19 mouse cellular contexts compared by ENCODE assay signal in the genomic region with DNA sequence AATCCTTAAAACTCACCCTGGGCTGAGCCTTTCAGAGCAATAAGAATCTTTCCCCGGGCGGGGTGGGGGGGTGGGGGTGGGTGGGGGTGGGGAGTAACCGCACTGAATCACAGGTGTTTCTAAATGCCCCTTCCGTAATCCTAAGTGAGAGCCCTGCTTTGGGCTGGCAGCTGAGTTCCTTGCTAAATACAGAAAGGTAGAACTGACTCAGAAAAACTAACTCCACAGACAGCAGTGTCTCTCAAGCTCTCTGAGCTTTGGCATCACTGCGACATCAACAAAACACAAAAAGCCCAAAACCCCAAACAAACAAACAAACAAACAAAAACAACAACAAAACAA.
A peak's percentile ranks its signal among the peaks of the same experiment; 100 is the strongest.
DNase-seq lines count a peak whose midpoint lies in the region; ATAC-seq and TF ChIP-seq lines count a peak whose summit lies in the region.
"Had no signal": no experiment of that assay in that cellular context is flagged by ENCODE, and none has a peak within 500 bp of the region (broad histone marks: within the 10 kb centered on the region; RNA-seq: fewer than 3 reads in every experiment).

No protein-coding gene starts in this region.

- no peak for TF ChIP-seq CTCF in left cerebral cortex, adult 2 months (IDR thresholded peaks at IDR 0.05)
- no peak for TF ChIP-seq CTCF in lung, postnatal 0 days (IDR thresholded peaks at IDR 0.05)

- peak overlapping the region; percentile 70; the same call in 1 of the 2 replicates for H3K27ac ChIP-seq in left cerebral cortex, adult 2 months
- H3K27ac ChIP-seq in lung, postnatal 0 days (ENCODE audit: low read length): peak overlapping the region; percentile 38
- no peak overlapping the region for H3K27ac ChIP-seq in intestine, embryonic 14.5 days (ENCODE audit: low read depth)
- H3K27ac ChIP-seq: embryonic facial prominence, embryonic 12.5 days; gastrocnemius, adult 2 months; hindbrain, postnatal 0 days; liver, embryonic 12.5 days; macrophage; midbrain, embryonic 13.5 days; neural tube, embryonic 13.5 days had no signal

- intact Hi-C loops in left cerebral cortex, adult 2 months (cut with DNase I): no loop called here
- intact Hi-C loops in left cerebral cortex, postnatal 36 days (cut with DNase I): no loop called here

- no peaks in the 10 kb centered on the region for H3K36me3 ChIP-seq in lung, postnatal 0 days (ENCODE audit: insufficient read depth, low read length)
- H3K36me3 ChIP-seq in intestine, embryonic 14.5 days (ENCODE audit: control insufficient read depth, insufficient read depth, low read length): no peaks in the 10 kb centered on the region
- H3K36me3 ChIP-seq: embryonic facial prominence, embryonic 12.5 days; liver, embryonic 12.5 days; midbrain, embryonic 13.5 days; neural tube, embryonic 13.5 days had no signal

- 0 out of 2 replicates have a peak overlapping the region, but pooled peaks have one; percentile 5 for H3K4me2 ChIP-seq in lung, postnatal 0 days (replicated peaks; ENCODE audit: low read depth, low read length)
- no peak overlapping the region for H3K4me2 ChIP-seq in intestine, embryonic 14.5 days (ENCODE audit: low read length)
- H3K4me2 ChIP-seq: embryonic facial prominence, embryonic 12.5 days; liver, embryonic 12.5 days; midbrain, embryonic 13.5 days; neural tube, embryonic 13.5 days had no signal

- WGBS in lung, postnatal 0 days: 33% methylated on average over 5 of the region's 5 CpGs
- 33% methylated on average over 5 of the region's 5 CpGs for WGBS in intestine, embryonic 14.5 days

- no peaks in the 10 kb centered on the region for H3K9me3 ChIP-seq in lung, postnatal 0 days (ENCODE audit: low read length)
- H3K9me3 ChIP-seq in intestine, embryonic 14.5 days (ENCODE audit: control insufficient read depth, low read length): no peaks in the 10 kb centered on the region
- H3K9me3 ChIP-seq: embryonic facial prominence, embryonic 12.5 days; liver, embryonic 12.5 days; midbrain, embryonic 13.5 days; neural tube, embryonic 13.5 days had no signal

- H3K4me3 ChIP-seq in left cerebral cortex, adult 2 months: no peak overlapping the region
- no peak overlapping the region for H3K4me3 ChIP-seq in lung, postnatal 0 days (ENCODE audit: low read depth, low read length)
- H3K4me3 ChIP-seq in intestine, embryonic 14.5 days (ENCODE audit: low read depth, low read length): no peak overlapping the region
- H3K4me3 ChIP-seq: embryonic facial prominence, embryonic 12.5 days; gastrocnemius, adult 2 months; liver, embryonic 12.5 days; midbrain, embryonic 13.5 days; neural tube, embryonic 13.5 days had no signal

- no peak for DNase-seq in left cerebral cortex, adult 2 months (ENCODE audit: extremely low spot score in 1 of 2, low spot score in 2 of 2)
- no peak for DNase-seq in left cerebral cortex, postnatal 36 days (ENCODE audit: low spot score in 2 of 2)
- DNase-seq in lung, postnatal 0 days (ENCODE audit: low spot score): no peak
- DNase-seq in lung, postnatal 4 days: no peak
- no peak for DNase-seq in intestine, embryonic 14.5 days (ENCODE audit: low spot score)
- no peak for DNase-seq in thymus, postnatal 36 days
- DNase-seq: adrenal gland, adult 8-10 months; cerebellum, adult 9-10 months; forebrain, postnatal 0 days; gastrocnemius, adult 2 months; heart, postnatal 4 days; thymus, postnatal 25 days had no signal

- no peak for TF ChIP-seq EP300 in lung, postnatal 0 days (IDR thresholded peaks at IDR 0.05)

- ATAC-seq in lung, postnatal 0 days: peak; percentile 74
- peak; percentile 40; the same call in 1 of the 2 replicates for ATAC-seq in intestine, embryonic 14.5 days (replicated peaks; ENCODE audit: low FRiP score, low TSS enrichment, low read depth)
- peak; percentile 63 for ATAC-seq in megakaryocyte, adult 5-6 weeks (ENCODE audit: poor library complexity, severe bottlenecking)
- ATAC-seq: forebrain, postnatal 0 days; hindbrain, postnatal 0 days; liver, embryonic 12.5 days; midbrain, embryonic 13.5 days had no signal

- no peak overlapping the region for H3K9ac ChIP-seq in lung, postnatal 0 days (replicated peaks; ENCODE audit: low read depth)
- H3K9ac ChIP-seq in intestine, embryonic 14.5 days (ENCODE audit: low read length): no peak overlapping the region
- H3K9ac ChIP-seq: embryonic facial prominence, embryonic 12.5 days; forebrain, postnatal 0 days; liver, embryonic 12.5 days; midbrain, embryonic 13.5 days; neural tube, embryonic 13.5 days had no signal

- no peaks in the 10 kb centered on the region for H3K4me1 ChIP-seq in lung, postnatal 0 days (ENCODE audit: insufficient read depth, low read depth, low read length)
- H3K4me1 ChIP-seq in intestine, embryonic 14.5 days (replicated peaks; ENCODE audit: control insufficient read depth, insufficient read depth, low read length): no peaks in the 10 kb centered on the region
- H3K4me1 ChIP-seq: liver, embryonic 12.5 days; neural tube, embryonic 13.5 days had no signal

- H3K27me3 ChIP-seq in lung, postnatal 0 days (replicated peaks; ENCODE audit: insufficient read depth, low read length): no peaks in the 10 kb centered on the region
- no peaks in the 10 kb centered on the region for H3K27me3 ChIP-seq in intestine, embryonic 14.5 days (replicated peaks; ENCODE audit: control insufficient read depth, insufficient read depth, low read length)
- H3K27me3 ChIP-seq: embryonic facial prominence, embryonic 12.5 days; liver, embryonic 12.5 days; midbrain, embryonic 13.5 days; neural tube, embryonic 13.5 days had no signal
